Mouse (Mus musculus): ENCODE data around the gene Dusp3.

- no peak for TF ChIP-seq POLR2A (IDR thresholded peaks at IDR 0.05; ENCODE audit: low read depth, low read length)
- no peak for TF ChIP-seq CTCF (IDR thresholded peaks at IDR 0.05; ENCODE audit: borderline replicate concordance, insufficient read depth, low read length)
These were observed 14.7 kb downstream of the Dusp3 start for GRCm38 (mm10) chr11:101972097-101972496.
